Mouse (Mus musculus) intestine, postnatal 0 days (tissue): ENCODE results near the gene Hfe. TPM values are rescaled to one million over a fixed set of nuclear protein-coding genes. Genes with fewer than 3 reads are reported as not detected.

ENCODE experiments used
- ATAC-seq: fragments of 200-750 bp; cut with Nextera tagmentation; 2 replicates; pipeline ENCODE4 v1.8.0; 2017; ENCODE audit warnings: mild to moderate bottlenecking, moderate TSS enrichment, moderate library complexity
- H3K27ac ChIP-seq: fragments of 300-500 bp; sonication (generic); 2 replicates; pipeline ENCODE4 v1.5.1; 2014; ENCODE audit warnings: mild to moderate bottlenecking, low read depth, low read length, moderate library complexity
- H3K27me3 ChIP-seq: fragments of 300-500 bp; sonication (generic); replicated peaks from 2 replicates; pipeline ENCODE4 v1.6.1; 2014; ENCODE audit warnings: low read length, mixed read lengths; ENCODE audit not compliant: control insufficient read depth, insufficient read depth
- H3K36me3 ChIP-seq: fragments of 300-500 bp; sonication (generic); 2 replicates; pipeline ENCODE4 v1.6.1; 2014; ENCODE audit warnings: mild to moderate bottlenecking, moderate library complexity; ENCODE audit not compliant: control insufficient read depth, insufficient read depth
- H3K4me1 ChIP-seq: fragments of 300-500 bp; sonication (generic); replicated peaks from 2 replicates; pipeline ENCODE4 v1.6.1; 2014; ENCODE audit warnings: antibody characterized with exemption, low read length, mixed read lengths; ENCODE audit not compliant: control insufficient read depth, insufficient read depth
- H3K4me2 ChIP-seq: fragments of 300-500 bp; sonication (generic); replicated peaks from 2 replicates; pipeline ENCODE4 v1.6.1; 2014; ENCODE audit warnings: low read depth, mild to moderate bottlenecking, moderate library complexity
- H3K4me3 ChIP-seq: fragments of 300-500 bp; sonication (generic); 2 replicates; pipeline ENCODE4 v1.5.1; 2014; ENCODE audit warnings: low read depth, low read length
- H3K9ac ChIP-seq: fragments of 300-500 bp; sonication (generic); 2 replicates; pipeline ENCODE4 v1.6.1; 2014; ENCODE audit warnings: mild to moderate bottlenecking, low read depth, low read length
- H3K9me3 ChIP-seq: fragments of 300-500 bp; sonication (generic); 2 replicates; pipeline ENCODE4 v1.6.1; 2016; ENCODE audit warnings: mixed run types; ENCODE audit not compliant: control insufficient read depth
- CTCF ChIP-seq: sonication (generic); IDR thresholded peaks from 2 replicates; pipeline ENCODE4 v1.5.1; 2016; ENCODE audit warnings: low read depth, mild to moderate bottlenecking, control low read depth, antibody characterized with exemption, moderate library complexity
- WGBS: fragments of 180-500 bp; shearing (Covaris S2); extraction: QIAGEN DNeasy Blood & Tissue Kit; methylation state at CpG from one replicate; pipeline ENCODE4 v1.1.7; 2014; 5-methylcytosine and 5-hydroxymethylcytosine counted together
- polyA plus RNA-seq: library from polyadenylated mRNA; unstranded; fragments of >200 nt; fragmentation: Nextera tagmentation; extraction: Ambion mirVana; gene quantifications from 2 replicates; pipeline ENCODE4 v1.2.1, GENCODE M21; 2015

Gene Hfe
- polyA plus RNA-seq, 1 experiment from 2014 or later: 12.5 TPM

- Histone ChIP-seq H3K9me3 (no peaks in the 10 kb centered on the region), H3K36me3 (no peaks in the 10 kb centered on the region), H3K9ac (no peak overlapping the region), H3K4me1 (no peaks in the 10 kb centered on the region), H3K27ac (no peak overlapping the region), H3K4me2 (no peak overlapping the region), H3K4me3 (no peak overlapping the region), H3K27me3 (no peaks in the 10 kb centered on the region)
- no peak for TF ChIP-seq CTCF
- no peak for ATAC-seq
- whole genome bisulfite sequencing: 60% methylated on average over 11 of the region's 11 CpGs
Observed at GRCm38 (mm10) chr13:23717176-23717575, 6.5 kb upstream of the Hfe start.

- H3K9ac ChIP-seq: no peak overlapping the region
- H3K4me1 ChIP-seq: no peaks in the 10 kb centered on the region
- H3K4me3 ChIP-seq: no peak overlapping the region
- no peaks in the 10 kb centered on the region for H3K27me3 ChIP-seq
- 74% methylated on average over 5 of the region's 5 CpGs for WGBS
- ATAC-seq: no peak
- no peak for TF ChIP-seq CTCF
- no peaks in the 10 kb centered on the region for H3K9me3 ChIP-seq
- no peaks in the 10 kb centered on the region for H3K36me3 ChIP-seq
- H3K27ac ChIP-seq: no peak overlapping the region
- H3K4me2 ChIP-seq: no peak overlapping the region
Observed at GRCm38 (mm10) chr13:23716261-23717042, 5.8 kb upstream of the Hfe start.

GRCm38 (mm10) chr13:23709714-23710373 lies 810 bp downstream of the Hfe start:
- Histone ChIP-seq H3K4me1 (no peaks in the 10 kb centered on the region), H3K9me3 (no peaks in the 10 kb centered on the region), H3K27ac (peak overlapping the region; percentile 77), H3K4me3 (peak overlapping the region; percentile 55), H3K4me2 (peak overlapping the region; percentile 83), H3K36me3 (no peaks in the 10 kb centered on the region), H3K9ac (peak overlapping the region; percentile 73), H3K27me3 (no peaks in the 10 kb centered on the region)
- TF ChIP-seq CTCF: no peak
- 29% methylated on average over 14 of the region's 15 CpGs for WGBS
- ATAC-seq: peak; percentile 21; the same call in 1 of the 2 replicates

- Histone ChIP-seq H3K4me3 (no peak overlapping the region), H3K9ac (no peak overlapping the region), H3K27ac (no peak overlapping the region), H3K4me2 (no peak overlapping the region), H3K27me3 (no peaks in the 10 kb centered on the region), H3K36me3 (no peaks in the 10 kb centered on the region), H3K9me3 (no peaks in the 10 kb centered on the region), H3K4me1 (no peaks in the 10 kb centered on the region)
- ATAC-seq: no peak
- no peak for TF ChIP-seq CTCF
- WGBS: 78% methylated on average over 4 of the region's 4 CpGs
Observed at GRCm38 (mm10) chr13:23708654-23709053, 2.0 kb downstream of the Hfe start.

- H3K4me1 ChIP-seq: no peaks in the 10 kb centered on the region
- H3K27me3 ChIP-seq: no peaks in the 10 kb centered on the region
- H3K4me3 ChIP-seq: no peak overlapping the region
- 81% methylated on average over 4 of the region's 4 CpGs for WGBS
- TF ChIP-seq CTCF: no peak
- no peak overlapping the region for H3K27ac ChIP-seq
- ATAC-seq: no peak
- H3K9ac ChIP-seq: no peak overlapping the region
- no peaks in the 10 kb centered on the region for H3K9me3 ChIP-seq
- no peak overlapping the region for H3K4me2 ChIP-seq
- H3K36me3 ChIP-seq: no peaks in the 10 kb centered on the region
Observed at GRCm38 (mm10) chr13:23708041-23708440, 2.6 kb downstream of the Hfe start.

- WGBS: 90% methylated on average over 12 of the region's 12 CpGs
- no peak overlapping the region for H3K4me2 ChIP-seq
- no peak for TF ChIP-seq CTCF
- H3K9ac ChIP-seq: no peak overlapping the region
- no peak overlapping the region for H3K27ac ChIP-seq
- no peaks in the 10 kb centered on the region for H3K4me1 ChIP-seq
- no peak for ATAC-seq
- no peaks in the 10 kb centered on the region for H3K27me3 ChIP-seq
- H3K36me3 ChIP-seq: no peaks in the 10 kb centered on the region
- no peaks in the 10 kb centered on the region for H3K9me3 ChIP-seq
- no peak overlapping the region for H3K4me3 ChIP-seq
Observed at GRCm38 (mm10) chr13:23706771-23707170, 3.9 kb downstream of the Hfe start.
